Mouse (Mus musculus) liver, embryonic 14.5 days (tissue): Measurements from ENCODE around the gene Ucma.

ENCODE experiments used
- CTCF ChIP-seq: IDR thresholded peaks from 2 replicates; pipeline ENCODE4 v1.5.1; 2016; ENCODE audit warnings: antibody characterized with exemption, low read depth, control low read depth
- EP300 ChIP-seq: IDR thresholded peaks from 2 replicates; pipeline ENCODE4 v1.6.1; 2016; ENCODE audit warnings: antibody characterized with exemption, low read depth

DNA sequence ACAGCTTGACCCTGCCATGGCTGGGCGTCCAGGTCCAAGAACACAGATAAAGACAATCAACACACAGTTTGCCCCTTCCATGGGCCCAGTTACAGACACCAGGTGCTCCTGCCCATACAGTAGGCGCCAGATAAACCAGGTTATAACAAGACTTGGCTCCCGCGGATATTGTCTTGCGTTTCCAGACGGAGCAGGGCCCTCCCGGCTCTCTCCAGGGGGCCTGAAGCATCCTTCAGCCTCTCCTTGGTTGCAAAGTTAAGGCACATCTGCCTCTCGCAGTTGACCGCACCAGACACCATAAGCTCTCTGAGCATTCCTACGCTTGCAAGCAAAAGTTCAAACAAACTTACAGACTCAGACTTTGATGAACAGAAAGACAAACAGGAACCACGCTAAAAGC lies 35.1 kb upstream of the Ucma start:
- no peak for TF ChIP-seq EP300
- no peak for TF ChIP-seq CTCF
